ENCODE assay signal across 9 mouse cellular contexts in the genomic region with DNA sequence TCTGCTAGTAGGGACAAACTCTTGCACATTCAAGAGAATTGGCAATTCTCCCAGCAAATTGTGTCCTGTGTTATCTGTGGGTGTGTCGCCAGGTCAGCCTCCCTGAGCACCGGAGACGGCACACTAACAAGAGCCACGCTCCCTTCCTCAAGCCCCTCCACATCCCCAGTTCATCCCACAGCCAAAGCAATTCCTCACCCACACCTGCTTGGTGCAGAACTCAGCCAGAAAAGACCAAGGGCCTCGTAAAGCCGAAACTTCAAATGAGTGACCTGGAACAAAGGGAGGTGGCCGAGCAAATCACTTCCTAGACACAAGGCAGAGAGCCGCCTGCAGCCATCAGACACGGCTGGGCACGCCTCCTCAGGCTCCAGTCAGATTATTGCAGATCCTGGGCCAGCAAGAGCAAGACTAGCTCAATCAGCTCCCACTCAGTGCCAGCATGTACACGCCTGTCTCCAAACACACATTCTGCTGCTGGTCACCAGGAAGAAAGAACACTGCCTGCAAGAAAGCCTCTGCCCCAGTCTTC. TPM values are rescaled to one million over a fixed set of nuclear protein-coding genes. Genes with fewer than 3 reads are reported as not detected.
DNase-seq lines count a peak whose midpoint lies in the region; ATAC-seq and TF ChIP-seq lines count a peak whose summit lies in the region.
"Had no signal": no experiment of that assay in that cellular context is flagged by ENCODE, and none has a peak within 500 bp of the region (broad histone marks: within the 10 kb centered on the region; RNA-seq: fewer than 3 reads in every experiment).

No protein-coding gene starts in this region.

- peak overlapping the region; percentile 11; the same call in 1 of the 2 replicates for H3K4me2 ChIP-seq in forebrain, postnatal 0 days (ENCODE audit: low read depth)
- H3K4me2 ChIP-seq in hindbrain, embryonic 14.5 days (replicated peaks), result peak overlapping the region; percentile 39
- peak overlapping the region; percentile 35 for H3K4me2 ChIP-seq in limb, embryonic 12.5 days
- H3K4me2 ChIP-seq in midbrain, embryonic 13.5 days (replicated peaks), result peak overlapping the region; percentile 49

- peak; percentile 58 to 62 for DNase-seq in adrenal gland, postnatal 36 days
- DNase-seq in forebrain, postnatal 0 days, result peak; percentile 45
- no peak for DNase-seq in hindbrain, embryonic 14.5 days (ENCODE audit: low spot score)
- DNase-seq in urinary bladder, postnatal 14 days (ENCODE audit: low spot score), result peak; percentile 82
- no peak for DNase-seq in thymus, postnatal 10 days (ENCODE audit: low spot score in 2 of 2)

- no peak for TF ChIP-seq CTCF in ES-Bruce4 (IDR thresholded peaks at IDR 0.05; ENCODE audit: low read depth, low read length)
- TF ChIP-seq CTCF in forebrain, postnatal 0 days (IDR thresholded peaks at IDR 0.05; ENCODE audit: low read depth), result no peak

- H3K27ac ChIP-seq in ES-Bruce4 (ENCODE audit: insufficient read depth, low read length), result peak overlapping the region; percentile 43; the same call in 1 of the 2 replicates
- peak overlapping the region; percentile 74 for H3K27ac ChIP-seq in forebrain, postnatal 0 days (ENCODE audit: low read depth, low read length)
- H3K27ac ChIP-seq in hindbrain, embryonic 14.5 days, result peak overlapping the region; percentile 89
- H3K27ac ChIP-seq in limb, embryonic 12.5 days, result peak overlapping the region; percentile 97
- H3K27ac ChIP-seq in midbrain, embryonic 13.5 days, result peak overlapping the region; percentile 94

- TF ChIP-seq POLR2A in ES-Bruce4 (IDR thresholded peaks at IDR 0.05; ENCODE audit: insufficient read depth, low read length), result no peak

- no peak for TF ChIP-seq EP300 in ES-Bruce4 (IDR thresholded peaks at IDR 0.05; ENCODE audit: insufficient read depth, low read depth, low read length)

- no peaks in the 10 kb centered on the region for H3K36me3 ChIP-seq in ES-Bruce4 (ENCODE audit: control insufficient read depth, insufficient read depth, low read length, poor library complexity, severe bottlenecking)
- H3K36me3 ChIP-seq in forebrain, postnatal 0 days (ENCODE audit: insufficient read depth), result no peaks in the 10 kb centered on the region
- H3K36me3 ChIP-seq in hindbrain, embryonic 14.5 days (replicated peaks; ENCODE audit: control insufficient read depth, insufficient read depth), result no peaks in the 10 kb centered on the region
- H3K36me3 ChIP-seq in limb, embryonic 12.5 days, result peaks cover 10% of the 10 kb centered on the region; the same call in 1 of the 2 replicates
- no peaks in the 10 kb centered on the region for H3K36me3 ChIP-seq in midbrain, embryonic 13.5 days

- H3K9ac ChIP-seq in ES-Bruce4 (ENCODE audit: low read depth, poor library complexity, severe bottlenecking), result no peak overlapping the region
- H3K9ac ChIP-seq in forebrain, postnatal 0 days, result 0 out of 2 replicates have a peak overlapping the region, but pooled peaks have one; percentile 1
- H3K9ac ChIP-seq in hindbrain, embryonic 14.5 days, result peak overlapping the region; percentile 54
- H3K9ac ChIP-seq in limb, embryonic 12.5 days (replicated peaks), result 0 out of 2 replicates have a peak overlapping the region, but pooled peaks have one; percentile 14
- peak overlapping the region; percentile 55 for H3K9ac ChIP-seq in midbrain, embryonic 13.5 days (replicated peaks)

- H3K4me3 ChIP-seq in ES-Bruce4 (ENCODE audit: low read depth, low read length), result 0 out of 2 replicates have a peak overlapping the region, but pooled peaks have one; percentile 5
- H3K4me3 ChIP-seq in forebrain, postnatal 0 days (ENCODE audit: low read depth, low read length), result no peak overlapping the region
- no peak overlapping the region for H3K4me3 ChIP-seq in hindbrain, embryonic 14.5 days (replicated peaks; ENCODE audit: low read length)
- no peak overlapping the region for H3K4me3 ChIP-seq in limb, embryonic 12.5 days (replicated peaks)
- 0 out of 2 replicates have a peak overlapping the region, but pooled peaks have one; percentile 4 for H3K4me3 ChIP-seq in midbrain, embryonic 13.5 days (replicated peaks)
- H3K4me3 ChIP-seq: megakaryocyte, embryonic 14.5 days had no signal

- no peaks in the 10 kb centered on the region for H3K27me3 ChIP-seq in ES-Bruce4 (ENCODE audit: control insufficient read depth, insufficient read depth, low read length, poor library complexity, severe bottlenecking)
- H3K27me3 ChIP-seq in forebrain, postnatal 0 days (ENCODE audit: insufficient read depth, low read length), result no peaks in the 10 kb centered on the region
- no peaks in the 10 kb centered on the region for H3K27me3 ChIP-seq in hindbrain, embryonic 14.5 days (ENCODE audit: control insufficient read depth, insufficient read depth, low read length)
- H3K27me3 ChIP-seq in limb, embryonic 12.5 days, result no peaks in the 10 kb centered on the region
- H3K27me3 ChIP-seq in midbrain, embryonic 13.5 days, result no peaks in the 10 kb centered on the region
- H3K27me3 ChIP-seq: megakaryocyte, embryonic 14.5 days had no signal

- ATAC-seq in forebrain, postnatal 0 days, result peak; percentile 78
- 0 out of 2 replicates have a peak, but pooled peaks have one; percentile 63 for ATAC-seq in hindbrain, embryonic 14.5 days (ENCODE audit: low FRiP score)
- no peak for ATAC-seq in limb, embryonic 12.5 days (ENCODE audit: insufficient number of reproducible peaks, insufficient read depth, low FRiP score, low TSS enrichment, low read depth)
- ATAC-seq in midbrain, embryonic 13.5 days, result peak; percentile 66

- H3K9me3 ChIP-seq in ES-Bruce4 (replicated peaks; ENCODE audit: control insufficient read depth, insufficient read depth, low read length, poor library complexity, severe bottlenecking), result no peaks in the 10 kb centered on the region
- no peaks in the 10 kb centered on the region for H3K9me3 ChIP-seq in forebrain, postnatal 0 days (ENCODE audit: low read length)
- H3K9me3 ChIP-seq in hindbrain, embryonic 14.5 days (ENCODE audit: control insufficient read depth, low read length), result no peaks in the 10 kb centered on the region
- H3K9me3 ChIP-seq in limb, embryonic 12.5 days, result no peaks in the 10 kb centered on the region
- no peaks in the 10 kb centered on the region for H3K9me3 ChIP-seq in midbrain, embryonic 13.5 days
- H3K9me3 ChIP-seq: megakaryocyte, embryonic 14.5 days had no signal

- no peaks in the 10 kb centered on the region for H3K4me1 ChIP-seq in ES-Bruce4 (ENCODE audit: control insufficient read depth, insufficient read depth, low read length)
- peaks cover 19% of the 10 kb centered on the region for H3K4me1 ChIP-seq in forebrain, postnatal 0 days (ENCODE audit: insufficient read depth)
- peaks cover 21% of the 10 kb centered on the region for H3K4me1 ChIP-seq in hindbrain, embryonic 14.5 days (replicated peaks; ENCODE audit: control insufficient read depth, insufficient read depth, low read length)
- H3K4me1 ChIP-seq in limb, embryonic 12.5 days (replicated peaks), result peaks cover 57% of the 10 kb centered on the region
- peaks cover 42% of the 10 kb centered on the region for H3K4me1 ChIP-seq in midbrain, embryonic 13.5 days (replicated peaks)

- WGBS in forebrain, postnatal 0 days, result 8% methylated on average over 11 of the region's 11 CpGs
- 20% methylated on average over 11 of the region's 11 CpGs for WGBS in hindbrain, embryonic 14.5 days
- WGBS in limb, embryonic 12.5 days, result 14% methylated on average over 11 of the region's 11 CpGs
- 18% methylated on average over 11 of the region's 11 CpGs for WGBS in midbrain, embryonic 13.5 days

RNA-seq across cellular contexts. Expression of gene D17Wsu92e, which starts 23.0 kb away (rescaled TPM):
- polyA plus RNA-seq in ES-Bruce4 (2011; ENCODE audit: insufficient read depth, insufficient read length, low read depth, missing spikeins), result 90.6 and 95.0 TPM in 2 replicates
- 100 to 1,000 TPM; 160 to 185 TPM for total RNA-seq in adrenal gland, postnatal 36 days (2021)
- 63.6 and 70.5 TPM in 2 replicates for total RNA-seq in forebrain, postnatal 0 days (2014; rRNA removed)
- polyA plus RNA-seq in forebrain, postnatal 0 days (2015; fragmentation: Nextera tagmentation; extraction: Ambion mirVana), result 8.6 and 9.4 TPM in 2 replicates
- 11.1 and 12.2 TPM in 2 replicates for polyA plus RNA-seq in hindbrain, embryonic 14.5 days (2014; fragmentation: Nextera tagmentation; extraction: Ambion mirVana)
- polyA plus RNA-seq in limb, embryonic 12.5 days (2016; fragmentation: Nextera tagmentation; extraction: Ambion mirVana), result 18.2 and 18.6 TPM in 2 replicates
- polyA plus RNA-seq in midbrain, embryonic 13.5 days (2015; fragmentation: Nextera tagmentation; extraction: Ambion mirVana), result 9.6 and 9.7 TPM in 2 replicates

RNA-seq across cellular contexts. Expression of gene Snrpc, which starts 40.5 kb away (rescaled TPM):
- 266 and 268 TPM in 2 replicates for polyA plus RNA-seq in ES-Bruce4 (2011; ENCODE audit: insufficient read depth, insufficient read length, low read depth, missing spikeins)
- 10 to 100 TPM; 84.2 to 85.8 TPM for total RNA-seq in adrenal gland, postnatal 36 days (2021)
- total RNA-seq in forebrain, postnatal 0 days (2014; rRNA removed), result 137 and 204 TPM in 2 replicates
- 259 and 297 TPM in 2 replicates for polyA plus RNA-seq in forebrain, postnatal 0 days (2015; fragmentation: Nextera tagmentation; extraction: Ambion mirVana)
- polyA plus RNA-seq in hindbrain, embryonic 14.5 days (2014; fragmentation: Nextera tagmentation; extraction: Ambion mirVana), result 202 and 223 TPM in 2 replicates
- polyA plus RNA-seq in limb, embryonic 12.5 days (2016; fragmentation: Nextera tagmentation; extraction: Ambion mirVana), result 364 and 379 TPM in 2 replicates
- polyA plus RNA-seq in midbrain, embryonic 13.5 days (2015; fragmentation: Nextera tagmentation; extraction: Ambion mirVana), result 304 and 309 TPM in 2 replicates

RNA-seq across cellular contexts. Expression of gene Uhrf1bp1, which starts 58.8 kb away (rescaled TPM):
- polyA plus RNA-seq in ES-Bruce4 (2011; ENCODE audit: insufficient read depth, insufficient read length, low read depth, missing spikeins), result 18.4 and 22.3 TPM in 2 replicates
- total RNA-seq in adrenal gland, postnatal 36 days (2021), result 10 to 100 TPM; 26.8 to 33.4 TPM
- 9.8 and 13.6 TPM in 2 replicates for total RNA-seq in forebrain, postnatal 0 days (2014; rRNA removed)
- 2.1 and 2.6 TPM in 2 replicates for polyA plus RNA-seq in forebrain, postnatal 0 days (2015; fragmentation: Nextera tagmentation; extraction: Ambion mirVana)
- polyA plus RNA-seq in hindbrain, embryonic 14.5 days (2014; fragmentation: Nextera tagmentation; extraction: Ambion mirVana), result 8.2 and 8.9 TPM in 2 replicates
- polyA plus RNA-seq in limb, embryonic 12.5 days (2016; fragmentation: Nextera tagmentation; extraction: Ambion mirVana), result 9.3 and 10.3 TPM in 2 replicates
- polyA plus RNA-seq in midbrain, embryonic 13.5 days (2015; fragmentation: Nextera tagmentation; extraction: Ambion mirVana), result 6.6 and 7.3 TPM in 2 replicates

Comparison
In these comparisons a context has a peak if more than half of its experiments do, and no peak if none do; other contexts are left out.
1. H3K27ac ChIP-seq: peak in every context shown above with its lines; median percentile 97 in limb, embryonic 12.5 days; 94 in midbrain, embryonic 13.5 days; 89 in hindbrain, embryonic 14.5 days; 74 in forebrain, postnatal 0 days; 43 in ES-Bruce4.
2. H3K4me3 ChIP-seq: peak in ES-Bruce4 (single experiment) and midbrain, embryonic 13.5 days (single experiment); none in forebrain, postnatal 0 days (single experiment), hindbrain, embryonic 14.5 days (single experiment) and limb, embryonic 12.5 days (single experiment).
3. DNase-seq: peak in adrenal gland, postnatal 36 days (2 of 2), forebrain, postnatal 0 days (single experiment) and urinary bladder, postnatal 14 days (single experiment); none in hindbrain, embryonic 14.5 days (single experiment) and thymus, postnatal 10 days (0 of 2).
4. Peak in every context shown above with its lines, with median percentiles within 50 percentile points of each other: H3K4me2 ChIP-seq.